Mouse (Mus musculus): ENCODE measurements around the gene Fam19a4. TPM values are rescaled to one million over a fixed set of nuclear protein-coding genes. Genes with fewer than 3 reads are reported as not detected.
"Not testable (repeated sequence)": the region's sequence is repeated elsewhere in the genome, so short reads cannot be mapped to it uniquely, and the experiment has no call there.

Fam19a4 gene
- polyA plus RNA-seq, 1 experiment from 2014 or later: 0.11 TPM

DNA sequence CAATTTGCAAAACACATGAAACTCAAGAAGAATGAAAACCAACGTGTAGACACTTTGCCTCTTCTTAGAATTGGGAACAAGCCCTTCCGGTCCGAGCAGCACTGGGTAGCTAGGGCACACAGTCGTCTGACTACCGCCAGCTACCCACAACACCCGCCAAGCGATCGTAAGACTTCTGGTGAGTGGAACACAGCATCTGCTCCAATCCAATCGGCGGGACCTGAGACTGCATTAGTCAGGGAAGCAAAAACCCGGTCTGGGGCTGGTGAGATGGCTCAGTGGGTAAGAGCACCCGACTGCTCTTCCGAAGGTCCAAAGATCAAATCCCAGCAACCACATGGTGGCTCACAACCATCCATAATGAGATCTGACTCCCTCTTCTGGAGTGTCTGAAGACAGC, 183.6 kb downstream of the Fam19a4 start:
- not testable (repeated sequence) for H3K4me1 ChIP-seq; H3K4me3 ChIP-seq; H3K36me3 ChIP-seq; DNase-seq (ENCODE audit: low spot score); H3K9me3 ChIP-seq; H3K27me3 ChIP-seq (ENCODE audit: insufficient read depth, poor library complexity, severe bottlenecking); H3K27ac ChIP-seq
- 89% methylated on average over 13 of the region's 13 CpGs for WGBS

DNA sequence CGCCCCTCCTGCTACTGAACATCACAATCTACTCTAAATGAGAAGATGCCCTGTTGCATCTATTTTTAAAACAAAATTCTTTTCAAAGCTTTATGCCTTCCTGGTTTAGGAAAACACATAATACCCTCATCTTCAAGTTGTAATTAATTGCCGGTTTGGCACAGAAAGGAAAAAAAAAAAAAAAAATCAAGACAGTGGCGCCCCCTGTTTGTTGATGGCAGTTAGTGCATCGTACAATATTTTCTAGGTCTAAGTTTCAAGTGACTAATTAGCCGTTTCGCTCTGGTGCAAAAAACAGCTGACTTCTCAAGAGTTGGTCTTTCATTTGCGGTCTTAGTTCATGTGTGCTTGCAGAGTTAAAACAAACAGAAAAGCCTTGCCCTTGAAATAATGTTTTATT, 207.1 kb downstream of the Fam19a4 start:
- Histone ChIP-seq H3K36me3 (no peaks in the 10 kb centered on the region), H3K27me3 (ENCODE audit: insufficient read depth, poor library complexity, severe bottlenecking) (no peaks in the 10 kb centered on the region), H3K9me3 (no peaks in the 10 kb centered on the region), H3K4me1 (no peaks in the 10 kb centered on the region), H3K27ac (no peak overlapping the region), H3K4me3 (no peak overlapping the region)
- 65% methylated on average over 7 of the region's 7 CpGs for WGBS
- DNase-seq (ENCODE audit: low spot score): no peak

DNA sequence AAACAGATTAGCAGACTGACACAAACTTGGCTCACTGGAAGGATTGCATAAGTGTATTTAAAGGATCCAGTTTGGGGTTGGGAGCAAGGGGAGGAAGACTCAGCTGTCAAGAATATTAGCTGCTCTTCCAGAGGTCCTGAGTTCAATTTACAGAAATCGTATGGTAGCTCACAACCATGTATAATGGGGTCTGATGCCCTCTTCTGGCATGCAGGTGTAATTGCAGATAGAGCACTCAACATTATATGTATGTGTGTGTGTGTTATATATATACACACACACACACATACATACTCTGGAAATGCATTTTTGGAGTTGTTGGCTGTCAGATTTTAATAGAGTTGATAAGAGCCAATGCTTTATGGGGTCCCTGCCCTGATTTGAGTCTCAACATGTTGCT, 216.3 kb downstream of the Fam19a4 start:
- H3K36me3 ChIP-seq: no peaks in the 10 kb centered on the region
- H3K27me3 ChIP-seq (ENCODE audit: insufficient read depth, poor library complexity, severe bottlenecking): no peaks in the 10 kb centered on the region
- no peak overlapping the region for H3K27ac ChIP-seq
- 42% methylated on average over 1 of the region's 1 CpGs for WGBS
- no peaks in the 10 kb centered on the region for H3K9me3 ChIP-seq
- H3K4me1 ChIP-seq: no peaks in the 10 kb centered on the region
- DNase-seq (ENCODE audit: low spot score): no peak
- no peak overlapping the region for H3K4me3 ChIP-seq

DNA sequence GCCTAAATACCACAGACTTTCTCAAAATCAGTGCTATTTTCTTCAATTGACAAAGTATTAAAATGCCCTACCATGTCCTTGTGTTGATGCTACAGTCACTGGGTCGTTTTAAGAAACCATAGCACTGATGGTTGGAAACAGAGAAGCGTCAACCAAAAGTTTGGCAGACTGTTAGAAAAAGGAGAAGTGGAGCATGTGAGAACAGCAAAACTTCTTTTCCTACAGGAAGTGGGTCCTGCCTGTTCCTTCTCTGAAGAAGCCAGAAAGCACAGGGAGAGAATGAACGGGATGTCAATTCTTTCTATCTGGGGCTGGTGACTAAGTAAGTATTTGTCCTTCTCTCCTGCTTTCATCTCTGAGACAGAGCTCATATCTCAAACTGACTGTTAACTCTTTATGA, 219.6 kb downstream of the Fam19a4 start:
- no peaks in the 10 kb centered on the region for H3K36me3 ChIP-seq
- no peak overlapping the region for H3K4me3 ChIP-seq
- 71% methylated on average over 3 of the region's 3 CpGs for WGBS
- no peak overlapping the region for H3K27ac ChIP-seq
- no peaks in the 10 kb centered on the region for H3K9me3 ChIP-seq
- no peaks in the 10 kb centered on the region for H3K27me3 ChIP-seq (ENCODE audit: insufficient read depth, poor library complexity, severe bottlenecking)
- DNase-seq (ENCODE audit: low spot score): no peak
- H3K4me1 ChIP-seq: no peaks in the 10 kb centered on the region

DNA sequence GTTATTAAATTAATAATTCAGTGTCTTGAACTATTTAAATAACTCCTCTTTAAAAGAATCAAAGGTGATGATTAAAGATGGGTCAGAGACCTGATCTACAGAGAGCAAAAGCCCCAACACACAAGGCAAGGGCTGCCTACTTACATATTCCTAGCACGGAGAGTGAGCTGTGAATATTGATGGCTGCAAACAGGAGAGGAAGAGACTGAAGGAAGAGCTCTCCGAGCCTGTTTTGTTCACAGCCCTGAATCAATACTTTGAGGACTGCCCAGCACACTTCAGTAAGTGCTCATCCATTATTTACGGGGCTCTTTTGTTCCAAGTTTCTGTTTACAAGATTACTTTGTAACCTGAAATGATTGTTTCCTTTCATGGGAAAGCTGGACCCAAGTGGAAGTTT, 233.6 kb downstream of the Fam19a4 start:
- Histone ChIP-seq H3K4me1 (no peaks in the 10 kb centered on the region), H3K27me3 (ENCODE audit: insufficient read depth, poor library complexity, severe bottlenecking) (no peaks in the 10 kb centered on the region), H3K4me3 (no peak overlapping the region), H3K9me3 (no peaks in the 10 kb centered on the region), H3K27ac (no peak overlapping the region), H3K36me3 (no peaks in the 10 kb centered on the region)
- 70% methylated on average over 3 of the region's 3 CpGs for WGBS
- no peak for DNase-seq (ENCODE audit: low spot score)

- Histone ChIP-seq H3K27ac (no peak overlapping the region), H3K9me3 (no peaks in the 10 kb centered on the region), H3K27me3 (ENCODE audit: insufficient read depth, poor library complexity, severe bottlenecking) (no peaks in the 10 kb centered on the region), H3K36me3 (no peaks in the 10 kb centered on the region), H3K4me1 (no peaks in the 10 kb centered on the region), H3K4me3 (no peak overlapping the region)
- DNase-seq (ENCODE audit: low spot score): no peak
- WGBS: 36% methylated on average over 3 of the region's 3 CpGs
Measured at GRCm38 (mm10) chr6:96802981-96803380, 257.2 kb downstream of the Fam19a4 start.

GRCm38 (mm10) chr6:96798746-96799145, 261.5 kb downstream of the Fam19a4 start:
- 91% methylated on average over 1 of the region's 1 CpGs for WGBS
- Histone ChIP-seq H3K9me3 (no peaks in the 10 kb centered on the region), H3K4me1 (no peaks in the 10 kb centered on the region), H3K27ac (no peak overlapping the region), H3K4me3 (no peak overlapping the region), H3K36me3 (no peaks in the 10 kb centered on the region), H3K27me3 (ENCODE audit: insufficient read depth, poor library complexity, severe bottlenecking) (no peaks in the 10 kb centered on the region)
- DNase-seq (ENCODE audit: low spot score): no peak

DNA sequence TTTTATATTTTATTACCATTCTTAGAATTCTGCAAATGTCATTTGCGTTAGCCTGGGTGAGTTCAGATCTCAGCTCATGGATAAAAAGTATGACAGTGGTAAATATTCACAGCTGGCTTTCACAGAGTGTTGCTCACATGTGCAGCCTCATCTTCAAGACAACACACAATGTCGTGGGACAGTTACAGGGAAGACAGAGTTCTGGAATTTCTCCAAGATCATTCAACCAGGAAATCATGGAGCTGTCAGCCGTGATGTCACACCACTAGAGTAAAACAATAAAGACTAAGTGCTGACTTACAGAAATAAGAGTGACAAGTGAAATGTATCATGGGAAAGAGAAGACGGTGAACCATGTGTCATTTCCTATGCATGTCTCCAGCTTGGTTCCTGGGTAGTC, 262.8 kb downstream of the Fam19a4 start:
- 70% methylated on average over 4 of the region's 4 CpGs for WGBS
- H3K4me3 ChIP-seq: no peak overlapping the region
- H3K9me3 ChIP-seq: no peaks in the 10 kb centered on the region
- DNase-seq (ENCODE audit: low spot score): no peak
- H3K4me1 ChIP-seq: no peaks in the 10 kb centered on the region
- no peaks in the 10 kb centered on the region for H3K36me3 ChIP-seq
- no peak overlapping the region for H3K27ac ChIP-seq
- no peaks in the 10 kb centered on the region for H3K27me3 ChIP-seq (ENCODE audit: insufficient read depth, poor library complexity, severe bottlenecking)

Other genes starting within 250 kb of the Fam19a4 start
- 11.2 and 14.9 TPM in 2 replicates for gene Eogt, start 88.8 kb upstream of the Fam19a4 start, polyA plus RNA-seq (2016; fragmentation: Nextera tagmentation; extraction: Ambion mirVana)
- gene Tmf1, start 118.7 kb upstream of the Fam19a4 start, polyA plus RNA-seq (2016; fragmentation: Nextera tagmentation; extraction: Ambion mirVana): 23.8 and 24.0 TPM in 2 replicates
- 88.8 and 90.6 TPM in 2 replicates for gene Uba3, start 145.2 kb upstream of the Fam19a4 start, polyA plus RNA-seq (2016; fragmentation: Nextera tagmentation; extraction: Ambion mirVana)
- 54.5 and 87.5 TPM in 2 replicates for gene Arl6ip5, start 150.3 kb upstream of the Fam19a4 start, polyA plus RNA-seq (2016; fragmentation: Nextera tagmentation; extraction: Ambion mirVana)
- 10.5 and 17.5 TPM in 2 replicates for gene Lmod3, start 192.3 kb upstream of the Fam19a4 start, polyA plus RNA-seq (2016; fragmentation: Nextera tagmentation; extraction: Ambion mirVana)